Mouse (Mus musculus) forebrain, postnatal 0 days (tissue): Measurements from ENCODE around the gene Hist1h4f. TPM values are rescaled to one million over a fixed set of nuclear protein-coding genes. Genes with fewer than 3 reads are reported as not detected.
"Not testable (repeated sequence)": the region's sequence is repeated elsewhere in the genome, so short reads cannot be mapped to it uniquely, and the experiment has no call there.

Experiments used
- ATAC-seq: fragments of 200-750 bp; cut with Nextera tagmentation; 2 replicates; pipeline ENCODE4 v1.8.0; 2017; ENCODE audit warnings: mild to moderate bottlenecking, moderate library complexity
- DNase-seq: peaks from one replicate; pipeline ENCODE4 v3.0.0-alpha.2; 2015
- H3K27ac ChIP-seq: fragments of 300-500 bp; sonication (generic); 2 replicates; pipeline ENCODE4 v1.5.1; 2014; ENCODE audit warnings: low read depth, mild to moderate bottlenecking, antibody characterized with exemption, low read length, moderate library complexity, mixed read lengths
- H3K27me3 ChIP-seq: fragments of 300-500 bp; sonication (generic); 2 replicates; pipeline ENCODE4 v1.6.1; 2014; ENCODE audit warnings: mild to moderate bottlenecking, low read length, mixed read lengths; ENCODE audit not compliant: insufficient read depth
- H3K36me3 ChIP-seq: fragments of 300-500 bp; sonication (generic); 2 replicates; pipeline ENCODE4 v1.6.1; 2014; ENCODE audit warnings: mild to moderate bottlenecking, moderate library complexity; ENCODE audit not compliant: insufficient read depth
- H3K4me1 ChIP-seq: fragments of 300-500 bp; sonication (generic); 2 replicates; pipeline ENCODE4 v1.6.1; 2014; ENCODE audit warnings: antibody characterized with exemption; ENCODE audit not compliant: insufficient read depth
- H3K4me2 ChIP-seq: fragments of 300-500 bp; sonication (generic); 2 replicates; pipeline ENCODE4 v1.6.1; 2014; ENCODE audit warnings: low read depth, mild to moderate bottlenecking, moderate library complexity
- H3K4me3 ChIP-seq: fragments of 300-500 bp; sonication (generic); 2 replicates; pipeline ENCODE4 v1.5.1; 2014; ENCODE audit warnings: low read depth, low read length, mixed read lengths
- H3K9ac ChIP-seq: fragments of 300-500 bp; sonication (generic); 2 replicates; pipeline ENCODE4 v1.6.1; 2014; ENCODE audit warnings: mild to moderate bottlenecking
- H3K9me3 ChIP-seq: fragments of 300-500 bp; sonication (generic); 2 replicates; pipeline ENCODE4 v1.6.1; 2016; ENCODE audit warnings: low read length
- CTCF ChIP-seq: sonication (generic); IDR thresholded peaks from 2 replicates; pipeline ENCODE4 v1.5.1; 2016; ENCODE audit warnings: antibody characterized with exemption, control low read depth, low read depth
- WGBS: fragments of 180-500 bp; shearing (Covaris S2); extraction: QIAGEN DNeasy Blood & Tissue Kit; methylation state at CpG from one replicate; pipeline ENCODE4 v1.1.7; 2014; 5-methylcytosine and 5-hydroxymethylcytosine counted together
- polyA plus RNA-seq: library from polyadenylated mRNA; unstranded; fragments of >200 nt; fragmentation: Nextera tagmentation; extraction: Ambion mirVana; gene quantifications from 2 replicates; pipeline ENCODE4 v1.2.1, GENCODE M21; 2015
- total RNA-seq: library from RNA; depleted of rRNA; stranded (reverse); fragments of >200 nt; gene quantifications from 2 replicates; pipeline ENCODE4 v1.2.3, GENCODE M21; 2014

Gene Hist1h4f
- total and polyA plus RNA-seq, 2 experiments from 2014 or later: 753 TPM; not detected in 1

DNA sequence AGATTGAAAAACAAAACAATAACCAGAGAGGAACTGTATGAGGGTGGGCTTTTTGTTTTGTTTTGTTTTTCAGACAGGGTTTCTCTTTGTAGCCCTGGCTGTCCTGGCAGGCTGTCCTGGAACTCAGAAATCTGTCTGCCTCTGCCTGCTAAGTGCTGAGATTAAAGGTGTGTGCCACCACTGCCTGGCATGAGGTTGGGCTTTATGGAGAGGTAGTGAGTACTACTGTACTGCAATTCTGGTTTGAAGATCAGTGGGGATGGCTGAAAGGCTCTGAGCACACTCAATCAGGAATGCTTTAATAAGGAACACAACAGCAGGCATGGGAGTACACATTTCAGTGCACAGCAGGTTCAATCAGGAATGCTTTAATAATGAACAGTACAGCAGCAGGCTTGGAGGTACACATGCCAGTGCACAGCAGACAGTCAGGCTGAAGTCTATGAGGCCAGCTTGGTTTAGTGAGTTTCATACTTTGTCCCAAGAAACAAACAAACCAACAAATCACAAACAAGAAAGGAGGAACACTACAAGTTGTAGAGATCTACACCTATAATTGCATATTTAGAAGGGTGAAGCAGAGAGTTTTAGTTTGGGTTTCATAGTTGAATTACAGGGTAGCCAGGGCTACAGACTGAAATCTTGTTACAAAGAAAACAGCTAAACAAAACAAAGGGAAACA, 32.1 kb upstream of the Hist1h4f start:
- Histone ChIP-seq H3K4me2 (no peak overlapping the region), H3K9me3 (no peaks in the 10 kb centered on the region), H3K36me3 (no peaks in the 10 kb centered on the region), H3K27me3 (no peaks in the 10 kb centered on the region), H3K9ac (no peak overlapping the region), H3K4me1 (peaks cover 10% of the 10 kb centered on the region; the same call in 1 of the 2 replicates), H3K27ac (no peak overlapping the region), H3K4me3 (no peak overlapping the region)
- no peak for DNase-seq
- no peak for TF ChIP-seq CTCF
- ATAC-seq: no peak

DNA sequence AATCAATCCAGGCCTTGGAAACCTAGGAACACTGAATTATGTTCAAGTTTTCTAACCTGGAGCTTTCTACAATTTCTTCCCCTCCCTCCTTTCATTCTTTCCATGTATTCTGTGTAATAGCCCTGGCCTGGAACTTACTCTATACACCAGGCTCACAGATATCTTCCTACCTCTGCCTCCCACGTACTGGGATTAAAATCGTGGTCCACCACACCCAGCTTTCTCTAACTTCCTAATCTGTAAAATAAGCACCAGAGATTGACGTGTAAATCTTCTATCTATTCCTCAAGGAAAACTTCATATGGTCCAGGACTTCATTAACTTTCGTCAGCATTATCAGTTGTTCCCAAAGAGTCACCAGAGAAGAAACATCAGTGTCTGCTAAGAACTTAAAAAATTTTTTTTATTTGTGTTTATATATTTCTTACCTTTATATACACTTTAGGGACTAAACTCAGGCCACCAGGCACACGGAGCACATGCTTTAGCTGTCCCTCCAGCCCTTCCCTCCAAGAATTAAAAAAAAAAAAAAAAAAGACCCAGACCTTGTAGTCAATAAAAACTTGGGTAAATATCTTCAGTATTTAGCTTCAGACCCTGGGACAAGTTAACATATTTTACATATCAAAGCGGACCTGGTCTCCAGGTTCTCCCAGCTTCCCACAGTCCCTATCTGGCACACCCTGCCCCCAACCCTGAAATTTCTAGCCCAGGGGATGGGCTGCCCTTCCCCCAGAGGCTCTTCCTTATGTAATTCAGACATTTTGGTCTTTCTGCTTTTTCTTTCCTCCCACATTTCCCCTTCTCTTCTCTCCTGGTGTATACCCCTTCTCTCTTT, 31.0 kb upstream of the Hist1h4f start:
- Histone ChIP-seq H3K9ac (peak overlapping the region; percentile 60), H3K27me3 (no peaks in the 10 kb centered on the region), H3K9me3 (no peaks in the 10 kb centered on the region), H3K4me3 (peak overlapping the region; percentile 54), H3K4me2 (peak overlapping the region; percentile 82), H3K4me1 (peaks cover 10% of the 10 kb centered on the region; the same call in 1 of the 2 replicates), H3K36me3 (no peaks in the 10 kb centered on the region), H3K27ac (peak overlapping the region; percentile 74)
- DNase-seq: no peak
- no peak for TF ChIP-seq CTCF
- 3% methylated on average over 6 of the region's 6 CpGs for WGBS
- no peak for ATAC-seq

DNA sequence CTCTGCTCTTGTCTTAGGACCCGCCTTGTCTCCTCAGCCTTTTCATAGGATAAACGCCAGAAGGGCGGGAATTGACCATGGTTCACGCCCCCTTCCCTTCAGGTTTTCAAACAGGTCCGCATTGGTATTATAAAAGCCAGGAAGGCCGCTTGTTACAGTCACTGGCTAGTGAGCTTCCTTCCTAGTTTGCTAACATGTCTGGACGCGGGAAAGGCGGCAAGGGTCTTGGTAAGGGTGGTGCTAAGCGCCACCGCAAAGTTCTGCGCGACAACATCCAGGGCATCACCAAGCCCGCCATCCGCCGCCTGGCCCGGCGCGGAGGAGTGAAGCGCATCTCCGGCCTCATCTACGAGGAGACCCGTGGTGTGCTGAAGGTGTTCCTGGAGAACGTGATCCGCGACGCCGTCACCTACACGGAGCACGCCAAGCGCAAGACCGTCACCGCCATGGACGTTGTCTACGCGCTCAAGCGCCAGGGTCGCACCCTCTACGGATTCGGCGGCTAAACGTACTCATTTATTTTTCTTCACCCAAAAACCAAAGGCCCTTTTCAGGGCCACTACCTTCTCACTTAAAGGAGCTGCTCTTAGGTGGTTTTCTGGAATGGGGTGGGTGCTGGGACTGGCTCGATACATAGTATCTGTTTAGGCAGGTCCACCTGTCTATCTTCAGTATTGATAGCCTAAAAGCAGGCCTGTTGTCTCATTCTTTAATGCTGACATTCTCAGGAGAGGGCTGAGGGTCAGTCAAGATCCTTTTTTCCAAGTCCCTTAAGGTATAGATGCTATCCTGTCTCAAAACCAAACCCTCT, 30.2 kb upstream of the Hist1h4f start, which contains the start of gene Hist1h4d:
Gene Hist1h4d (plus strand): TSS at position 191 of the 811 bp plus-strand sequence.
- no peaks in the 10 kb centered on the region for H3K9me3 ChIP-seq
- DNase-seq: peak; percentile 98

DNA sequence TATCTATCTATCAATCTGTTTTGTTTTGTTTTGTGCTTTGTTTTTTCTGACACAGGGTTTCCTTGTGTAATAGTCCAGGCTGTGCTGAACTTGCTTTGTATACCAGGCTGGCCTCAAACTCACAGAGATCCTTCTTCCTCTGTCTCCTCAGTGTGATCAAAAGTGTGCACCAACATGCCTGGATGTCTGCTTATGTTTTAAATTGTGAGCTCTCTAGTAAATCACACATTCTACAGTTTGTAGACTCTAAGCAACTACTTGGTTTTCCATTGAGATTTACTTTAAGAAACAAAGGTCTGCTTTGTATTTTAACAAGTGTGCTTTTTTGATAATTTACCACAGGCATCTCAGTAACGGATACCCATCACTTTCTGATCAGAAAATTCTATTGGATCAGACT, 26.4 kb upstream of the Hist1h4f start:
- 83% methylated on average over 1 of the region's 1 CpGs for WGBS
- no peak overlapping the region for H3K27ac ChIP-seq

More for the DNA sequence above, 30.2 kb upstream of the Hist1h4f start, which contains the start of gene Hist1h4d:
- peak within 1 kb of the TSS; percentile 60 for H3K9ac ChIP-seq
- H3K27me3 ChIP-seq: no peaks in the 10 kb centered on the region
- ATAC-seq: peak; percentile 88
- peak within 1 kb of the TSS; percentile 74 for H3K27ac ChIP-seq
- H3K4me2 ChIP-seq: peak within 1 kb of the TSS; percentile 82
- no peak for TF ChIP-seq CTCF
- WGBS: under 1% methylated on average over 43 of the region's 43 CpGs
- H3K4me3 ChIP-seq: peak within 1 kb of the TSS; percentile 54
- H3K4me1 ChIP-seq: peaks cover 13% of the 10 kb centered on the region; the same call in 1 of the 2 replicates
- H3K36me3 ChIP-seq: no peaks in the 10 kb centered on the region

DNA sequence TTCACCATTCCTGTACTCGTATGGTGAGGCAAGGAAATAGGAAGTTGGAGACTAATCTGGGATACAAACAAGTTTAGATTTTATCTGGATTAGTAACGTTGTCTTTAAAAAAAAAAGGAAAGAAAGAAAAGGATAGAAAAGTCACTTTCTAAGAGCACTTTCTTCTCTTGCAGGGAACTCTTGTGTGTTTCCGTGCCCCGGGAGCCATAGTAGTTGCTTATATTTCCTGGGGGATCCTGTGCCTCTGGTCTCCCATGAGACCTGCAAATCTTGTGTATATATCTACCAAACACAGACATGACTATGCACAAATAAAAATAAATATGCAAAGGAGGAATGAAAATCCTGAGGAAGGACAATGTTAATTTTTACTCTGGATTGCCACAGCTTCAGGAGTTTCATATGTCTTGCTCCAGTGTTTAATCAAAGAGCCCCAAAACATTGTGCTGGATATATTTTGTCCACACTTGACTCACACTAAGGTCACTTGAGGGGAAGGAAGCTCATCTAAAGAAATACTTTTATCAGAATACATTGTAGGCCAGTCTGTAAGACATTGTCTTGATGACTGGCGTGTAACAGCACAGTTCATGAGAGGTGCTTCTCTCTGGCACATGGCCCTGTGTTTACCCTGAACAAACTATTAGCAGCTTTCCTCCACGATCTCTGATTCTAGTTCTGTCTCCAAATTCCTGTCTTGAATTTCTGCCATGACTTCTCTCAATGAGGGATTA, 25.6 kb upstream of the Hist1h4f start:
- TF ChIP-seq CTCF: no peak
- Histone ChIP-seq H3K36me3 (no peaks in the 10 kb centered on the region), H3K9ac (peak overlapping the region; percentile 50; the same call in 1 of the 2 replicates), H3K4me3 (peak overlapping the region; percentile 38; the same call in 1 of the 2 replicates), H3K27me3 (no peaks in the 10 kb centered on the region), H3K9me3 (no peaks in the 10 kb centered on the region), H3K27ac (no peak overlapping the region), H3K4me1 (peaks cover 24% of the 10 kb centered on the region), H3K4me2 (peak overlapping the region; percentile 67)
- 32% methylated on average over 6 of the region's 6 CpGs for WGBS
- DNase-seq (no peak), ATAC-seq (no peak)

More for the DNA sequence above, 26.4 kb upstream of the Hist1h4f start:
- no peak for DNase-seq
- H3K4me1 ChIP-seq: peaks cover 17% of the 10 kb centered on the region; the same call in 1 of the 2 replicates
- no peak overlapping the region for H3K9ac ChIP-seq
- no peaks in the 10 kb centered on the region for H3K36me3 ChIP-seq
- H3K9me3 ChIP-seq: no peaks in the 10 kb centered on the region
- no peak overlapping the region for H3K4me2 ChIP-seq
- H3K4me3 ChIP-seq: no peak overlapping the region
- ATAC-seq: no peak
- no peaks in the 10 kb centered on the region for H3K27me3 ChIP-seq
- TF ChIP-seq CTCF: no peak

DNA sequence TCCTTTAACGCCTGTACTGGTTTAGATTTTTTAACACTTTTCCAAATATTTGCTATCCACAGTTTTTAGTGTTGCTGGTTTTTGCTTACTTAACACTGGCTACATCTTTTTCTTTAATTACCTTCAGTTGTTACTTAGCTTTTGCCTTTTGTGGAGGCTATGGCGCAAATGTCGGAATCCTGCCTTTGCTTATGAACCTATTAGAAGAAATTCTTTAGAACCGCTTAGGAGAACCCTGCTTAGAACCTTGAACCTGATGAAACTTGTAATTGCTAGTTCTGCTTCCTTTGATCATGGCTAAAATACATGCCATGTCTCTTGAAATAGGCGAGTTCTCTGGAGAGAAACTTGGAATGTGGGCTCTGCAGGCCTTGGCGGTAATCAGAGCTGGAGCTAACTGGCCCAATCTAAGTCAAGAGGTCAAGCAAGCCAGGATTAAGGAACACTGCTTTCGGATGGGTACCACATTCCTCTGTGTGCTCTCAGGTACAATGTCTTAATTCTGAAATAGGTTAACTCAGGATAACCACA, 25.0 kb upstream of the Hist1h4f start:
- H3K27me3 ChIP-seq: no peaks in the 10 kb centered on the region
- no peak for DNase-seq
- no peak for TF ChIP-seq CTCF
- peak overlapping the region; percentile 67 for H3K4me2 ChIP-seq
- no peaks in the 10 kb centered on the region for H3K36me3 ChIP-seq
- peak overlapping the region; percentile 50 for H3K9ac ChIP-seq
- WGBS: 5% methylated on average over 7 of the region's 7 CpGs
- peak overlapping the region; percentile 38 for H3K4me3 ChIP-seq
- H3K9me3 ChIP-seq: no peaks in the 10 kb centered on the region
- peaks cover 22% of the 10 kb centered on the region for H3K4me1 ChIP-seq
- no peak for ATAC-seq
- H3K27ac ChIP-seq: no peak overlapping the region

DNA sequence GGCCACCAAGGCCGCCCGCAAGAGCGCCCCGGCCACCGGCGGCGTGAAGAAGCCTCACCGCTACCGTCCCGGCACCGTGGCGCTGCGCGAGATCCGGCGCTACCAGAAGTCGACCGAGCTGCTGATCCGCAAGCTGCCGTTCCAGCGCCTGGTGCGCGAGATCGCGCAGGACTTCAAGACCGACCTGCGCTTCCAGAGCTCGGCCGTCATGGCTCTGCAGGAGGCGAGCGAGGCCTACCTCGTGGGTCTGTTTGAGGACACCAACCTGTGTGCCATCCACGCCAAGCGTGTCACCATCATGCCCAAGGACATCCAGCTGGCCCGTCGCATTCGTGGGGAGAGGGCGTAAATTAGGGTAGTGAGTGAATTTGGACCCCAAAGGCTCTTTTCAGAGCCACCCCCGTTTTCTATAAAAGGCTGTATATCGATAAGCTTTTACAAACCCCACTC, 24.4 kb upstream of the Hist1h4f start:
- not testable (repeated sequence) for DNase-seq, H3K9me3 ChIP-seq, ATAC-seq, H3K36me3 ChIP-seq, H3K27me3 ChIP-seq
- peak overlapping the region; percentile 67 for H3K4me2 ChIP-seq
- peak overlapping the region; percentile 50 for H3K9ac ChIP-seq
- H3K4me1 ChIP-seq: peaks cover 22% of the 10 kb centered on the region
- peak overlapping the region; percentile 75 for H3K27ac ChIP-seq
- WGBS: under 1% methylated on average over 11 of the region's 40 CpGs
- H3K4me3 ChIP-seq: peak overlapping the region; percentile 38
